Mouse (Mus musculus) hindbrain, embryonic 10.5 days (tissue): ENCODE measurements around the gene 4931440F15Rik. TPM values are rescaled to one million over a fixed set of nuclear protein-coding genes. Genes with fewer than 3 reads are reported as not detected.

Experiments
- polyA plus RNA-seq: library from polyadenylated mRNA; unstranded; fragments of >200 nt; fragmentation: Nextera tagmentation; extraction: Ambion mirVana; gene quantifications from 2 replicates; pipeline ENCODE4 v1.2.1, GENCODE M21; 2016

4931440F15Rik gene
- polyA plus RNA-seq, 1 experiment from 2014 or later, result 0.13 TPM

Other genes with a start within 250 kb of the 4931440F15Rik start
- 66.5 and 67.1 TPM in 2 replicates for gene Rtn4, start 132.7 kb downstream of the 4931440F15Rik start, polyA plus RNA-seq
- gene Eml6, start 200.4 kb upstream of the 4931440F15Rik start, polyA plus RNA-seq, result 0.63 and 0.95 TPM in 2 replicates